Mouse (Mus musculus): ENCODE results near the gene Cped1. TPM values are rescaled to one million over a fixed set of nuclear protein-coding genes. Genes with fewer than 3 reads are reported as not detected.

The Cped1 gene
- polyA plus RNA-seq, 1 experiment from 2014 or later, result 6.9 TPM

DNA sequence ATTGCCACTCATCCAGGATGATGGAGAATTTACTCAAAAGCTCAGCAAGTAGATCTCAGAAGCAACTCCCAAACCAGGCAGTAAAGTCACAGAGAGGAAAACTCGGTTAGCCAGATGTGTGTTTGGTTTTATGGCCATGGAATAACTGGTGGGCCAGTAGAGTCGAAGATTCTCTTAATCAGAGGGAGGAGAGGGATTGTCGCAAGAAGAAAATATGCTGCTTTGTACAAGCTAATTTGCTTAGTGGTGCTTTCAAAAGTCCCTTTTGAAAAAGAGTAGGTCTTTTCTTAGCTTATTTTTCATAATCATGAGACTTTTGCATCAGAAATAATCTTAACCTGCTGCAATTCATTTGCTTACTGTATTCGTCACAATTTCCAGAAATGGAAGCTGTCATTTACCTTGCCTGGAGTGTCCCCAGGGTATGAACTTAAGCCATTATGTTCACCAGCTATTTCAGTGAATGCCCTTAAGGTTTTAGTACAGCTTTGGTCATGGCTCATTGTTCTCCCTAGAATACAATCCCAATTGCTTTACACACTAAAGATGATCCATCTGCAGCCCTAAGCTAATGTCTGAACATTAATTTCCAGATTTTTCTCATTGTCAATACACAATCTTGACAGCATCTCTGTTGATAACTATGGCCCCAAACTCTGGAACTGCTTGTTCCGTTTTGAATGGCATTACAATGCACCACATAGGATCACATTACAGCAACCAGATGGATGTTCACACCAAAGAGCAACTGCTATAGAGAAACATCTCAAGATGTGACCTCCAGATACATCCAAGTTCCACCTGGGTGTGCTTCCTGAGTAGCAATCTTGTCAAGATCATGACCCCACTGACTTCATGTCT lies 282.3 kb downstream of the Cped1 start:
- peaks cover 0 to 9% of the 10 kb centered on the region in 2 experiments; a peak in 2 of 4 replicates for H3K4me1 ChIP-seq (ENCODE audit: control insufficient read depth in 2 of 2, insufficient read depth in 2 of 2, low read length in 2 of 2)
- no peak overlapping the region for H3K9ac ChIP-seq (ENCODE audit: low read length)
- no peaks in the 10 kb centered on the region for H3K36me3 ChIP-seq (ENCODE audit: control insufficient read depth, insufficient read depth, low read length)
- no peaks in the 10 kb centered on the region for H3K9me3 ChIP-seq (ENCODE audit: control insufficient read depth, low read length)
- H3K4me3 ChIP-seq (ENCODE audit: control insufficient read depth in 1 of 2, insufficient read depth in 1 of 2, low read depth in 1 of 2, low read length in 2 of 2), result no peak overlapping the region
- no peak for ATAC-seq (ENCODE audit: insufficient number of reproducible peaks, insufficient read depth, low FRiP score, low read depth)
- WGBS, result 75% methylated on average over 5 of the region's 5 CpGs
- H3K27ac ChIP-seq (replicated peaks in 1 of 2; ENCODE audit: control insufficient read depth in 1 of 2, insufficient read depth in 1 of 2, low read depth in 2 of 2, low read length in 2 of 2), result no peak overlapping the region
- H3K4me2 ChIP-seq (ENCODE audit: low read length), result no peak overlapping the region
- H3K27me3 ChIP-seq (ENCODE audit: control insufficient read depth, insufficient read depth, low read length), result no peaks in the 10 kb centered on the region

DNA sequence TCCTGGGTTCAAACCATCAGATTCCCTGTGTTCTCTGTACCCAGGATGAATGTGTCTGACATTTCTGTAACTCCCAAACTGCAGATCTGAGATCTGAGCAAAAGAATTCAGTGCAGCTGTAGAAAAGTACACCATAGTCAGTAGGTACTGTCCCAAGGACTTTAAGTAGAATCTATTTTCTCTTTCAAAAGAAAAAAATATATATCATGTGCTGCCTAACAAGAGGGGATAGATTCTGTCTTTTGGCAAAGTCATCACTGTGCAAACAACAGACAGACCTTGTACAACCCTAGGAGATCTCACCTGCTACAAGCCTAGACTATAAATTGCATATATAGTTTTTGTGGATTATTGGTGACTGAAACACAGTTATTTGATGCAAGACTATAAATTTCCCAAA lies 283.0 kb downstream of the Cped1 start:
- H3K27me3 ChIP-seq (ENCODE audit: control insufficient read depth, insufficient read depth, low read length), result no peaks in the 10 kb centered on the region
- no peaks in the 10 kb centered on the region for H3K9me3 ChIP-seq (ENCODE audit: control insufficient read depth, low read length)
- H3K4me2 ChIP-seq (ENCODE audit: low read length), result no peak overlapping the region
- no peak overlapping the region for H3K9ac ChIP-seq (ENCODE audit: low read length)
- H3K27ac ChIP-seq (replicated peaks in 1 of 2; ENCODE audit: control insufficient read depth in 1 of 2, insufficient read depth in 1 of 2, low read depth in 2 of 2, low read length in 2 of 2), result no peak overlapping the region
- no peak overlapping the region for H3K4me3 ChIP-seq (ENCODE audit: control insufficient read depth in 1 of 2, insufficient read depth in 1 of 2, low read depth in 1 of 2, low read length in 2 of 2)
- no peak for ATAC-seq (ENCODE audit: insufficient number of reproducible peaks, insufficient read depth, low FRiP score, low read depth)
- no peaks in the 10 kb centered on the region for H3K36me3 ChIP-seq (ENCODE audit: control insufficient read depth, insufficient read depth, low read length)
- H3K4me1 ChIP-seq (ENCODE audit: control insufficient read depth in 2 of 2, insufficient read depth in 2 of 2, low read length in 2 of 2), result peaks cover 0 to 9% of the 10 kb centered on the region in 2 experiments; a peak in 2 of 4 replicates

DNA sequence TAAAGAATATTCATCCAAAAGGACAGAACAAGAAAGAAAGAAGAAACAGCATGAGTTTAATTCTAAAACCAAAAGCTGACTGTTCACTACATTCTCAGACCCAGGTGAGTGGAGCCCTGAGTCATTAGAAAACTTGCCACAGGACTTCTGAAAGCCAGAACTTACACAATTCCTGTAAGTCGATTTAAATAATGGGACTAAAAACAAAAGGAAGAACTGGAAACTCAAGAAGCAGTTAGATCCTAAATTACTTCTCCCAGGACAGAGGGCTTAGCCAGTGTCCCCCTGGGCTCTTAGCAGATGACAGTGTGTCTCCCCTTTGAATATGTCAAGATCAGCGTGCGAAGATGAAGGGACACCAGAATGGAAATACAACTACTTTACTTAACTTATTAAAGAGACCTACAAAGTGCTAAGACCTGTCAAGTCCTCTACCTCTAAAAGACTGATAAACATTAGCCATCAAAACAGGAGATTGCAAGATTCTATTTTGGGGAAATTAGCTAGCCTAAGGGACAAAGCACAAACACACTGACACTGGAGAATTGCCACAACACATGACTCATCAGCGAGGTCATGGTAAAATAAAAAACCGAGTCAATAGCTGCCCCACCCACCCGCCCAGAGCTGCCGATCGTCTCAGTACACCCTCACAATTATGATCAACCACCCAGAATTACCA lies 284.3 kb downstream of the Cped1 start:
- H3K36me3 ChIP-seq (ENCODE audit: control insufficient read depth, insufficient read depth, low read length), result no peaks in the 10 kb centered on the region
- H3K27ac ChIP-seq (replicated peaks in 1 of 2; ENCODE audit: control insufficient read depth in 1 of 2, insufficient read depth in 1 of 2, low read depth in 2 of 2, low read length in 2 of 2), result no peak overlapping the region
- WGBS, result 37% methylated on average over 8 of the region's 8 CpGs
- no peak overlapping the region for H3K9ac ChIP-seq (ENCODE audit: low read length)
- no peaks in the 10 kb centered on the region for H3K9me3 ChIP-seq (ENCODE audit: control insufficient read depth, low read length)
- peaks cover 0 to 9% of the 10 kb centered on the region in 2 experiments; a peak in 2 of 4 replicates for H3K4me1 ChIP-seq (ENCODE audit: control insufficient read depth in 2 of 2, insufficient read depth in 2 of 2, low read length in 2 of 2)
- H3K4me2 ChIP-seq (ENCODE audit: low read length), result no peak overlapping the region
- H3K27me3 ChIP-seq (ENCODE audit: control insufficient read depth, insufficient read depth, low read length), result no peaks in the 10 kb centered on the region
- H3K4me3 ChIP-seq (ENCODE audit: control insufficient read depth in 1 of 2, insufficient read depth in 1 of 2, low read depth in 1 of 2, low read length in 2 of 2), result no peak overlapping the region
- no peak for ATAC-seq (ENCODE audit: insufficient number of reproducible peaks, insufficient read depth, low FRiP score, low read depth)

DNA sequence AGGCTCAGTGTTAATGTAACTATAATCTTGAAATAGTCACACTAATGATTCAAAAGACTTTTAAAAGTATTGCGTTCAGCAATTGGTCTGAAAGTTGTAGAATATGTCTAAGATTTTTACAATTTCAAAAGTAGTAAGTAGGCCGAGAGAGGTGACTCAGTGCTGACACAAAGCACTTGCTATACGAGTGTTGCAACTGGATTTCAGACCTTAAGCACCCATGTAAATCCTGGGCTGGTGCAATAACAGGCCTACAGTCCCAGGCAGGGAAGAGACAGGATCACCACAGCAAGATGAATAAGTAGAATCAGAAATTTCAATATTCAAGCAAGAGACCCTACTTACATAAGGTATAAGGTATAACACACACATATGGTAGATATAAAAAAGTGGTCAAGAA lies 292.2 kb downstream of the Cped1 start:
- no peak overlapping the region for H3K9ac ChIP-seq (ENCODE audit: low read length)

DNA sequence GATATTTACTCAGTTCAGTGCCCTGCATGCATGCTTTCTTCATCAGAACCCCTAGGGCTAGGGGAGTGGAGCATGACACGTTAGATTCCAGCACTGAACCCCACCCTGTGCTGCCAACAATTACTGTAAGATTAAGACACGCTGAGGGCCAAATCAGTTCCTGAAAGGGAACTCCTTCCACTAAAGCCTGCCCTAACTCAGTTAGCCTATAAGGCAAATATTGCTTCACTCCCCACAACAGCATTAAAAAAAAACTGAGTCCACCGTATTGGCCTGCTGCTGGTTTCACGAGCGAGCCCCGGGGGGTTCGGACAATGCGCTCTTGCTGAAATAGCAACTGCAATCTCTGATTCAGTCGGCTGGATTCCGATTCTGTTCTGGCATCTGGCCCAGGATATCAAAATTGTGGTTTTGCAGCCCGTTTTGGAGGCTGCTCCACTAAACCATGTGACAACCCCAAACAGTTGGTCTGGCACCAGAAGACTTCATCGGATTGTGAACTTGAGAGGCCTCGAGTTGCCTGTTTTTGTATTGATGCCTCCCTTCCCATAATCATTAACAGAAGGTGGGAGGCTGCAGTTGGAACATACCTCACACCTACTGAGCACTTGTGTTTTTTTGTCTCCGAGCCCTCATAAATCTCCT lies 294.6 kb downstream of the Cped1 start:
- WGBS, result 60% methylated on average over 14 of the region's 14 CpGs
- H3K4me2 ChIP-seq (ENCODE audit: low read length), result no peak overlapping the region
- no peak overlapping the region for H3K27ac ChIP-seq (replicated peaks in 1 of 2; ENCODE audit: control insufficient read depth in 1 of 2, insufficient read depth in 1 of 2, low read depth in 2 of 2, low read length in 2 of 2)
- no peak for ATAC-seq (ENCODE audit: insufficient number of reproducible peaks, insufficient read depth, low FRiP score, low read depth)
- H3K4me1 ChIP-seq (ENCODE audit: control insufficient read depth in 2 of 2, insufficient read depth in 2 of 2, low read length in 2 of 2), result no peaks in the 10 kb centered on the region; a peak in 1 of 4 replicates
- no peaks in the 10 kb centered on the region for H3K36me3 ChIP-seq (ENCODE audit: control insufficient read depth, insufficient read depth, low read length)
- H3K4me3 ChIP-seq (ENCODE audit: control insufficient read depth in 1 of 2, insufficient read depth in 1 of 2, low read depth in 1 of 2, low read length in 2 of 2), result no peak overlapping the region
- H3K9ac ChIP-seq (ENCODE audit: low read length), result no peak overlapping the region
- no peaks in the 10 kb centered on the region for H3K27me3 ChIP-seq (ENCODE audit: control insufficient read depth, insufficient read depth, low read length)
- no peaks in the 10 kb centered on the region for H3K9me3 ChIP-seq (ENCODE audit: control insufficient read depth, low read length)

More for the DNA sequence above, 292.2 kb downstream of the Cped1 start:
- no peaks in the 10 kb centered on the region for H3K27me3 ChIP-seq (ENCODE audit: control insufficient read depth, insufficient read depth, low read length)
- H3K4me3 ChIP-seq (ENCODE audit: control insufficient read depth in 1 of 2, insufficient read depth in 1 of 2, low read depth in 1 of 2, low read length in 2 of 2), result no peak overlapping the region
- H3K4me1 ChIP-seq (ENCODE audit: control insufficient read depth in 2 of 2, insufficient read depth in 2 of 2, low read length in 2 of 2), result no peaks in the 10 kb centered on the region; a peak in 1 of 4 replicates
- WGBS, result 80% methylated on average over 3 of the region's 3 CpGs
- ATAC-seq (ENCODE audit: insufficient number of reproducible peaks, insufficient read depth, low FRiP score, low read depth), result no peak
- H3K36me3 ChIP-seq (ENCODE audit: control insufficient read depth, insufficient read depth, low read length), result no peaks in the 10 kb centered on the region
- no peak overlapping the region for H3K4me2 ChIP-seq (ENCODE audit: low read length)
- no peak overlapping the region for H3K27ac ChIP-seq (replicated peaks in 1 of 2; ENCODE audit: control insufficient read depth in 1 of 2, insufficient read depth in 1 of 2, low read depth in 2 of 2, low read length in 2 of 2)
- no peaks in the 10 kb centered on the region for H3K9me3 ChIP-seq (ENCODE audit: control insufficient read depth, low read length)

DNA sequence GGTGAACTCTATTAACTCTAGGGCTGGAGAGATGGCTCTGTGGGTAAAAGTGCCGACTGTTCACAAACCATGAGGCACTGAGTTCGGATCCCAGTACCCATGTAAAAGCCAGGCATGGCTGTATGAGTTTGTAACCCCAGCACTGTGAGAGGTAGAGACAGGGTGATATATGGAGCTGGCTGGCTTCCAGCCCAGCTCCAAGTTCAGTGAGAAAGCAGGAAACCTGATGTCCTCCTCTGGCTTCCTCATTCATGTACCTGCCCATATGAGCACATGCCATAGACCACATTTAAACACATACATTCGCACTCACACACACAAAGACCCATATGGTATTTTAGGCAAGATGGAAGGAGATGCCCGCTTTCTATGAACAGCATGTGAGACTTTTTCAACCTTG lies 296.7 kb downstream of the Cped1 start:
- H3K27ac ChIP-seq (replicated peaks in 1 of 2; ENCODE audit: control insufficient read depth in 1 of 2, insufficient read depth in 1 of 2, low read depth in 2 of 2, low read length in 2 of 2), result no peak overlapping the region
- H3K27me3 ChIP-seq (ENCODE audit: control insufficient read depth, insufficient read depth, low read length), result peaks cover 12% of the 10 kb centered on the region
- H3K36me3 ChIP-seq (ENCODE audit: control insufficient read depth, insufficient read depth, low read length), result no peaks in the 10 kb centered on the region
- H3K4me2 ChIP-seq (ENCODE audit: low read length), result no peak overlapping the region
- no peak for ATAC-seq (ENCODE audit: insufficient number of reproducible peaks, insufficient read depth, low FRiP score, low read depth)
- 86% methylated on average over 4 of the region's 4 CpGs for WGBS
- H3K4me3 ChIP-seq (ENCODE audit: control insufficient read depth in 1 of 2, insufficient read depth in 1 of 2, low read depth in 1 of 2, low read length in 2 of 2), result no peak overlapping the region
- no peaks in the 10 kb centered on the region; a peak in 1 of 4 replicates for H3K4me1 ChIP-seq (ENCODE audit: control insufficient read depth in 2 of 2, insufficient read depth in 2 of 2, low read length in 2 of 2)
- no peak overlapping the region for H3K9ac ChIP-seq (ENCODE audit: low read length)
- H3K9me3 ChIP-seq (ENCODE audit: control insufficient read depth, low read length), result no peaks in the 10 kb centered on the region

DNA sequence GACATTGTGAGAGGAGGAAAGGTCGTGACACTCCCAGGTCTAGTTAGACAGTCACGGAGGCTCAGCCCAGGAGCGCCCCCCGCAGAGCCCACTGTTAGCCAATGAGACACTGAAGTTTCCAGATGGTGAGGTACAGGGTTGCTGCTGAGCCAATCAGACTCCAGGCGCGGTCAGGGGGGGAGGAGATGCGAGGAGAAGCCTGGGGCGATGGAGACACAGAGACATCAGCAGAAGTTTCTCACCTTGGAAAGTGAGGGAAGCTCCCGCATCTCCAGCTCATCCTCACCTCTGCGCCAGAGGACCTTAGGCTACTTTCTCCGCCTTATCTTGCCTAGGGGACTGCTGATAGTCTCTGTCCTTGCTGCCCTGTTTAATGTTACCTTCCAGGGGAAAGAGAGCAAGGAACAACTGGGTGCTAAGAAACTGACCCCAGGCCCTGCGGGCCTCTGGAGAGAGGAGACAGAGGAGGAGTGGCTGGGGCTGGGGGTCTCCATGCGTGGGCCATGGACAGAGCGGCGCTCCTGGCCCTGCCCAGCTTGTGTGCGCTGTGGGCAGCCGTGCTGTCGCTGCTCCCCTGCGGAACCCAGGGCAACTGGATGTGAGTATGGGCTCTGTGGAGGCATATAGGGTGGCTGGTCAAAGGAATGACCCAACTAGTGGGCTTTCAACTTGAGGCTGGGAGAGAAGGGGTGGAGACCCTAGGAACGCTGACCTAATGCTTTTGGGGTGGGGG lies 302.5 kb downstream of the Cped1 start, which contains the start of gene Wnt16:
Wnt16 (plus strand) TSS at position 224 of the 733 bp plus-strand sequence.
- no peak within 1 kb of the TSS for H3K27ac ChIP-seq (replicated peaks in 1 of 2; ENCODE audit: control insufficient read depth in 1 of 2, insufficient read depth in 1 of 2, low read depth in 2 of 2, low read length in 2 of 2)
- H3K27me3 ChIP-seq (ENCODE audit: control insufficient read depth, insufficient read depth, low read length), result peaks cover 47% of the 10 kb centered on the region
- H3K9ac ChIP-seq (ENCODE audit: low read length), result peak within 1 kb of the TSS; percentile 58
- WGBS, result 1% methylated on average over 20 of the region's 20 CpGs
- H3K36me3 ChIP-seq (ENCODE audit: control insufficient read depth, insufficient read depth, low read length), result no peaks in the 10 kb centered on the region
- H3K4me1 ChIP-seq (ENCODE audit: control insufficient read depth in 2 of 2, insufficient read depth in 2 of 2, low read length in 2 of 2), result peaks cover 12 to 13% of the 10 kb centered on the region in 2 experiments; a peak in 3 of 4 replicates
- H3K4me3 ChIP-seq (ENCODE audit: control insufficient read depth in 1 of 2, insufficient read depth in 1 of 2, low read depth in 1 of 2, low read length in 2 of 2), result peak within 1 kb of the TSS; percentile 45 to 52
- ATAC-seq (ENCODE audit: insufficient number of reproducible peaks, insufficient read depth, low FRiP score, low read depth), result peak; percentile 59; the same call in 1 of the 2 replicates
- peak within 1 kb of the TSS; percentile 83 for H3K4me2 ChIP-seq (ENCODE audit: low read length)
- H3K9me3 ChIP-seq (ENCODE audit: control insufficient read depth, low read length), result no peaks in the 10 kb centered on the region
